Mouse (Mus musculus): ENCODE measurements at regions not wholly inside any gene's neighbourhood (a gene's known extent, or its start where the extent isn't known, plus 50 kb on each side); places are given as distances from the start of the nearest gene placed in this dataset. TPM values are rescaled to one million over a fixed set of nuclear protein-coding genes. Genes with fewer than 3 reads are reported as not detected.
"Not testable (repeated sequence)": the region's sequence is repeated elsewhere in the genome, so short reads cannot be mapped to it uniquely, and the experiment has no call there.

GRCm38 (mm10) chr14:96601092-96601491, 82.2 kb upstream of the Klhl1 start:
- WGBS: 49% methylated on average over 1 of the region's 1 CpGs
- not testable (repeated sequence) for H3K4me2 ChIP-seq (ENCODE audit: low read length); H3K9ac ChIP-seq (ENCODE audit: low read length); H3K4me3 ChIP-seq (ENCODE audit: low read depth, low read length); H3K27ac ChIP-seq (ENCODE audit: low read depth); H3K9me3 ChIP-seq (ENCODE audit: control insufficient read depth, low read length); ATAC-seq (replicated peaks; ENCODE audit: low FRiP score, low TSS enrichment, low read depth); H3K27me3 ChIP-seq (replicated peaks; ENCODE audit: control insufficient read depth, insufficient read depth, low read length); DNase-seq (ENCODE audit: low spot score); H3K36me3 ChIP-seq (ENCODE audit: control insufficient read depth, insufficient read depth, low read length); H3K4me1 ChIP-seq (replicated peaks; ENCODE audit: control insufficient read depth, insufficient read depth, low read length)

GRCm38 (mm10) chr14:96592051-96592450, 73.1 kb upstream of the Klhl1 start:
- H3K36me3 ChIP-seq (ENCODE audit: control insufficient read depth, insufficient read depth, low read length): no peaks in the 10 kb centered on the region
- no peaks in the 10 kb centered on the region for H3K4me1 ChIP-seq (replicated peaks; ENCODE audit: control insufficient read depth, insufficient read depth, low read length)
- no peak overlapping the region for H3K27ac ChIP-seq (ENCODE audit: low read depth)
- no peaks in the 10 kb centered on the region for H3K27me3 ChIP-seq (replicated peaks; ENCODE audit: control insufficient read depth, insufficient read depth, low read length)
- no peak for DNase-seq (ENCODE audit: low spot score)
- H3K4me2 ChIP-seq (ENCODE audit: low read length): no peak overlapping the region
- no peak overlapping the region for H3K4me3 ChIP-seq (ENCODE audit: low read depth, low read length)
- no peaks in the 10 kb centered on the region for H3K9me3 ChIP-seq (ENCODE audit: control insufficient read depth, low read length)
- H3K9ac ChIP-seq (ENCODE audit: low read length): no peak overlapping the region
- no peak for ATAC-seq (replicated peaks; ENCODE audit: low FRiP score, low TSS enrichment, low read depth)

Small RNAs in the stretch of these regions (microRNA-seq; reads per million reads assigned to microRNA genes)
- gene Gm27441: not detected

Measured in intestine, embryonic 14.5 days (tissue).